Mouse (Mus musculus) embryonic facial prominence, embryonic 11.5 days (tissue): ENCODE measurements around the gene Tlcd1. TPM values are rescaled to one million over a fixed set of nuclear protein-coding genes. Genes with fewer than 3 reads are reported as not detected.

ENCODE experiments used
- ATAC-seq: fragments of 200-750 bp; cut with Nextera tagmentation; replicated peaks from 2 replicates; pipeline ENCODE4 v1.8.0; 2017; ENCODE audit warnings: low read depth; ENCODE audit not compliant: insufficient number of reproducible peaks, low FRiP score, low TSS enrichment
- DNase-seq: peaks from one replicate; pipeline ENCODE4 v3.0.0-alpha.2; 2015; ENCODE audit warnings: low spot score
- H3K27ac ChIP-seq: fragments of 300-500 bp; sonication (generic); replicated peaks from 2 replicates; pipeline ENCODE4 v1.5.1; 2014; ENCODE audit warnings: mild to moderate bottlenecking, low read depth, low read length, control low read depth
- H3K27me3 ChIP-seq: fragments of 300-500 bp; sonication (generic); 2 replicates; pipeline ENCODE4 v1.6.1; 2014; ENCODE audit warnings: mild to moderate bottlenecking, low read length, moderate library complexity, mixed read lengths; ENCODE audit not compliant: control insufficient read depth, insufficient read depth
- H3K36me3 ChIP-seq: fragments of 300-500 bp; sonication (generic); replicated peaks from 2 replicates; pipeline ENCODE4 v1.6.1; 2014; ENCODE audit warnings: low read depth, mild to moderate bottlenecking, low read length, moderate library complexity, mixed read lengths; ENCODE audit not compliant: control insufficient read depth, insufficient read depth
- H3K4me1 ChIP-seq: fragments of 300-500 bp; sonication (generic); 2 replicates; pipeline ENCODE4 v1.6.1; 2014; ENCODE audit warnings: low read length, mixed read lengths; ENCODE audit not compliant: control insufficient read depth, insufficient read depth
- H3K4me2 ChIP-seq: fragments of 300-500 bp; sonication (generic); 2 replicates; pipeline ENCODE4 v1.6.1; 2014; ENCODE audit warnings: low read depth, mild to moderate bottlenecking, control low read depth, low read length, moderate library complexity
- H3K4me3 ChIP-seq: fragments of 300-500 bp; sonication (generic); 2 replicates; pipeline ENCODE4 v1.5.1; 2014; ENCODE audit warnings: low read depth, low read length, control low read depth
- H3K9ac ChIP-seq: fragments of 300-500 bp; sonication (generic); replicated peaks from 2 replicates; pipeline ENCODE4 v1.6.1; 2014; ENCODE audit warnings: mild to moderate bottlenecking, control low read depth, low read length
- H3K9me3 ChIP-seq: fragments of 300-500 bp; sonication (generic); replicated peaks from 2 replicates; pipeline ENCODE4 v1.6.1; 2016; ENCODE audit warnings: mild to moderate bottlenecking, low read length, inconsistent platforms, mixed read lengths; ENCODE audit not compliant: control insufficient read depth
- WGBS: fragments of 180-500 bp; shearing (Covaris S2); extraction: QIAGEN DNeasy Blood & Tissue Kit; methylation state at CpG from one replicate; pipeline ENCODE4 v1.1.7; 2014; 5-methylcytosine and 5-hydroxymethylcytosine counted together
- polyA plus RNA-seq: library from polyadenylated mRNA; unstranded; fragments of >200 nt; fragmentation: Nextera tagmentation; extraction: Ambion mirVana; gene quantifications from 2 replicates; pipeline ENCODE4 v1.2.1, GENCODE M21; 2014

Gene Tlcd1
- polyA plus RNA-seq, 1 experiment from 2014 or later = 8.9 TPM

- no peak for DNase-seq
- Histone ChIP-seq H3K9me3 (no peaks in the 10 kb centered on the region), H3K4me3 (no peak overlapping the region), H3K9ac (0 out of 2 replicates have a peak overlapping the region, but pooled peaks have one; percentile 6), H3K36me3 (peaks cover 21% of the 10 kb centered on the region), H3K27me3 (no peaks in the 10 kb centered on the region), H3K4me2 (peak overlapping the region; percentile 2; the same call in 1 of the 2 replicates), H3K27ac (no peak overlapping the region), H3K4me1 (peaks cover 9% of the 10 kb centered on the region)
- no peak for ATAC-seq
- WGBS = 47% methylated on average over 4 of the region's 4 CpGs
These were observed 14.5 kb upstream of the Tlcd1 start for GRCm38 (mm10) chr11:78161968-78162367.

- ATAC-seq = no peak
- H3K36me3 ChIP-seq = peaks cover 21% of the 10 kb centered on the region
- DNase-seq = no peak
- H3K9me3 ChIP-seq = no peaks in the 10 kb centered on the region
- peaks cover 9% of the 10 kb centered on the region for H3K4me1 ChIP-seq
- 0 out of 2 replicates have a peak overlapping the region, but pooled peaks have one; percentile 9 for H3K4me3 ChIP-seq
- peak overlapping the region; percentile 6; the same call in 1 of the 2 replicates for H3K9ac ChIP-seq
- no peaks in the 10 kb centered on the region for H3K27me3 ChIP-seq
- WGBS = 47% methylated on average over 6 of the region's 6 CpGs
- no peak overlapping the region for H3K27ac ChIP-seq
- peak overlapping the region; percentile 90; the same call in 1 of the 2 replicates for H3K4me2 ChIP-seq
These were observed 14.0 kb upstream of the Tlcd1 start for GRCm38 (mm10) chr11:78162504-78162903.

- H3K27me3 ChIP-seq = no peaks in the 10 kb centered on the region
- peak overlapping the region; percentile 100 for H3K4me3 ChIP-seq
- H3K36me3 ChIP-seq = peaks cover 21% of the 10 kb centered on the region
- peak overlapping the region; percentile 90 for H3K4me2 ChIP-seq
- peaks cover 9% of the 10 kb centered on the region for H3K4me1 ChIP-seq
- ATAC-seq = no peak
- peak overlapping the region; percentile 98 for H3K27ac ChIP-seq
- DNase-seq = no peak
- no peaks in the 10 kb centered on the region for H3K9me3 ChIP-seq
- 43% methylated on average over 2 of the region's 2 CpGs for WGBS
- peak overlapping the region; percentile 99 for H3K9ac ChIP-seq
These were observed 13.5 kb upstream of the Tlcd1 start for GRCm38 (mm10) chr11:78163045-78163444.

GRCm38 (mm10) chr11:78163681-78164603, 12.6 kb upstream of the Tlcd1 start:
- H3K4me1 ChIP-seq = peaks cover 9% of the 10 kb centered on the region
- peak; percentile 78 for ATAC-seq
- peak; percentile 93 for DNase-seq
- peak overlapping the region; percentile 99 for H3K9ac ChIP-seq
- peaks cover 21% of the 10 kb centered on the region for H3K36me3 ChIP-seq
- under 1% methylated on average over 22 of the region's 22 CpGs for WGBS
- H3K9me3 ChIP-seq = no peaks in the 10 kb centered on the region
- H3K4me2 ChIP-seq = peak overlapping the region; percentile 90
- no peaks in the 10 kb centered on the region for H3K27me3 ChIP-seq
- H3K4me3 ChIP-seq = peak overlapping the region; percentile 100
- peak overlapping the region; percentile 98 for H3K27ac ChIP-seq

GRCm38 (mm10) chr11:78164604-78164923, 11.9 kb upstream of the Tlcd1 start:
- ATAC-seq (no peak), DNase-seq (no peak)
- WGBS = under 1% methylated on average over 14 of the region's 14 CpGs
- Histone ChIP-seq H3K27ac (peak overlapping the region; percentile 98), H3K9me3 (no peaks in the 10 kb centered on the region), H3K9ac (peak overlapping the region; percentile 99), H3K27me3 (no peaks in the 10 kb centered on the region), H3K4me3 (peak overlapping the region; percentile 100), H3K4me1 (peaks cover 9% of the 10 kb centered on the region), H3K36me3 (peaks cover 21% of the 10 kb centered on the region), H3K4me2 (peak overlapping the region; percentile 90)

- H3K9ac ChIP-seq = peak within 1 kb of the TSS; percentile 99
- H3K9me3 ChIP-seq = no peaks in the 10 kb centered on the region
- under 1% methylated on average over 68 of the region's 78 CpGs for WGBS
- H3K4me1 ChIP-seq = peaks cover 9% of the 10 kb centered on the region
- peak within 1 kb of the TSS; percentile 100 for H3K4me3 ChIP-seq
- DNase-seq = peak; percentile 93
- ATAC-seq = peak; percentile 68
- peak within 1 kb of the TSS; percentile 90 for H3K4me2 ChIP-seq
- H3K27ac ChIP-seq = peak within 1 kb of the TSS; percentile 98
- no peaks in the 10 kb centered on the region for H3K27me3 ChIP-seq
- peaks cover 17% of the 10 kb centered on the region for H3K36me3 ChIP-seq
These were observed 11.4 kb upstream of the Tlcd1 start, which contains the start of gene Traf4 for GRCm38 (mm10) chr11:78164924-78165760. Gene Traf4, minus strand, starts transcription at chr11:78165589.

GRCm38 (mm10) chr11:78165761-78166109, 10.8 kb upstream of the Tlcd1 start:
- H3K27me3 ChIP-seq = no peaks in the 10 kb centered on the region
- DNase-seq (no peak), ATAC-seq (peak; percentile 32)
- H3K9me3 ChIP-seq = no peaks in the 10 kb centered on the region
- H3K9ac ChIP-seq = peak overlapping the region; percentile 99
- H3K27ac ChIP-seq = peak overlapping the region; percentile 63
- peak overlapping the region; percentile 100 for H3K4me3 ChIP-seq
- WGBS = 3% methylated on average over 16 of the region's 16 CpGs
- peak overlapping the region; percentile 90 for H3K4me2 ChIP-seq
- H3K4me1 ChIP-seq = peaks cover 9% of the 10 kb centered on the region
- H3K36me3 ChIP-seq = peaks cover 11% of the 10 kb centered on the region
